8 mouse cellular contexts compared by ENCODE assay signal in genomic region chr13:107955327-107956110, GRCm38 (mm10).
DNase-seq lines count a peak whose midpoint lies in the region; ATAC-seq lines count a peak whose summit lies in the region.

No protein-coding gene starts in this region.

- no peaks in the 10 kb centered on the region for H3K36me3 ChIP-seq in heart, embryonic 12.5 days
- H3K36me3 ChIP-seq in embryonic facial prominence, embryonic 10.5 days (replicated peaks), result no peaks in the 10 kb centered on the region
- H3K36me3 ChIP-seq in intestine, embryonic 16.5 days (ENCODE audit: control insufficient read depth, insufficient read depth, low read length), result no peaks in the 10 kb centered on the region

- H3K27me3 ChIP-seq in heart, embryonic 12.5 days (replicated peaks), result no peaks in the 10 kb centered on the region
- H3K27me3 ChIP-seq in embryonic facial prominence, embryonic 10.5 days (replicated peaks; ENCODE audit: low read depth, poor library complexity, severe bottlenecking), result no peaks in the 10 kb centered on the region
- H3K27me3 ChIP-seq in intestine, embryonic 16.5 days (replicated peaks; ENCODE audit: control insufficient read depth, insufficient read depth, low read length), result no peaks in the 10 kb centered on the region

- H3K4me3 ChIP-seq in heart, embryonic 12.5 days, result peak overlapping the region; percentile 12; the same call in 1 of the 2 replicates
- peak overlapping the region; percentile 42 for H3K4me3 ChIP-seq in embryonic facial prominence, embryonic 10.5 days
- no peak overlapping the region for H3K4me3 ChIP-seq in intestine, embryonic 16.5 days (ENCODE audit: low read length)

- H3K4me2 ChIP-seq in heart, embryonic 12.5 days, result peak overlapping the region; percentile 47
- no peak overlapping the region for H3K4me2 ChIP-seq in intestine, embryonic 16.5 days (ENCODE audit: low read depth, low read length)

- peak overlapping the region; percentile 13; the same call in 1 of the 2 replicates for H3K27ac ChIP-seq in heart, embryonic 12.5 days (ENCODE audit: poor library complexity, severe bottlenecking)
- H3K27ac ChIP-seq in embryonic facial prominence, embryonic 10.5 days (replicated peaks), result peak overlapping the region; percentile 86
- H3K27ac ChIP-seq in intestine, embryonic 16.5 days (ENCODE audit: low read length), result peak overlapping the region; percentile 23; the same call in 1 of the 2 replicates

- H3K9me3 ChIP-seq in heart, embryonic 12.5 days (replicated peaks), result no peaks in the 10 kb centered on the region
- H3K9me3 ChIP-seq in embryonic facial prominence, embryonic 10.5 days, result no peaks in the 10 kb centered on the region
- no peaks in the 10 kb centered on the region for H3K9me3 ChIP-seq in intestine, embryonic 16.5 days (ENCODE audit: control insufficient read depth, low read length)

- H3K9ac ChIP-seq in heart, embryonic 12.5 days, result no peak overlapping the region; the same call in 1 of the 2 replicates
- no peak overlapping the region for H3K9ac ChIP-seq in intestine, embryonic 16.5 days (ENCODE audit: low read depth, low read length)

- 13% methylated on average over 15 of the region's 18 CpGs for WGBS in heart, embryonic 12.5 days
- 5% methylated on average over 14 of the region's 18 CpGs for WGBS in embryonic facial prominence, embryonic 10.5 days
- WGBS in intestine, embryonic 16.5 days, result 23% methylated on average over 16 of the region's 18 CpGs

- peaks cover 18% of the 10 kb centered on the region for H3K4me1 ChIP-seq in heart, embryonic 12.5 days (replicated peaks)
- peaks cover 37% of the 10 kb centered on the region for H3K4me1 ChIP-seq in embryonic facial prominence, embryonic 10.5 days
- peaks cover 30% of the 10 kb centered on the region for H3K4me1 ChIP-seq in intestine, embryonic 16.5 days (ENCODE audit: control insufficient read depth, insufficient read depth, low read length)

- ATAC-seq in heart, embryonic 12.5 days (ENCODE audit: insufficient number of reproducible peaks, low FRiP score), result peak; percentile 56
- peak; percentile 71 for ATAC-seq in intestine, embryonic 16.5 days

- no peak for DNase-seq in heart, adult 8-10 months (ENCODE audit: low spot score)
- peak; percentile 85 for DNase-seq in embryonic facial prominence, embryonic 10.5 days (ENCODE audit: low spot score)
- peak; percentile 82 for DNase-seq in mesoderm, embryonic 11.5 days (ENCODE audit: low read depth, low spot score)
- peak; percentile 35 for DNase-seq in thymus, postnatal 25 days
- no peak for DNase-seq in layer of hippocampus, adult 9-11 months
- DNase-seq in layer of hippocampus, postnatal 14 days (ENCODE audit: low spot score in 2 of 2), result no peak

Comparison
In these comparisons a context has a peak if more than half of its experiments do, and no peak if none do; other contexts are left out.
1. H3K27ac ChIP-seq: peak in every context shown above with its lines; median percentile 86 in embryonic facial prominence, embryonic 10.5 days; 23 in intestine, embryonic 16.5 days; 13 in heart, embryonic 12.5 days.
2. DNase-seq: peak in embryonic facial prominence, embryonic 10.5 days (single experiment), mesoderm, embryonic 11.5 days (single experiment) and thymus, postnatal 25 days (single experiment); none in heart, adult 8-10 months (single experiment), layer of hippocampus, adult 9-11 months (single experiment) and layer of hippocampus, postnatal 14 days (0 of 2).